Mouse (Mus musculus) hindbrain, embryonic 16.5 days (tissue): Measurements from ENCODE around the gene Olfr147. TPM values are rescaled to one million over a fixed set of nuclear protein-coding genes. Genes with fewer than 3 reads are reported as not detected.

ENCODE experiments used
- polyA plus RNA-seq: library from polyadenylated mRNA; unstranded; fragments of >200 nt; fragmentation: Nextera tagmentation; extraction: Ambion mirVana; gene quantifications from 2 replicates; pipeline ENCODE4 v1.2.1, GENCODE M21; 2015

Olfr147 gene
- polyA plus RNA-seq, 1 experiment from 2014 or later, result not detected

Other genes with a start within 250 kb of the Olfr147 start
- not detected in 2 replicates for gene Olfr891, start 220.9 kb upstream of the Olfr147 start, polyA plus RNA-seq
- gene Olfr893, start 193.3 kb upstream of the Olfr147 start, polyA plus RNA-seq, result not detected in 2 replicates
- not detected in 2 replicates for gene Olfr894, start 183.6 kb upstream of the Olfr147 start, polyA plus RNA-seq
- not detected in 2 replicates for gene Olfr143, start 148.9 kb upstream of the Olfr147 start, polyA plus RNA-seq
- gene Olfr895, start 133.8 kb upstream of the Olfr147 start, polyA plus RNA-seq, result not detected in 2 replicates
- not detected in 2 replicates for gene Olfr896-ps1, start 110.6 kb upstream of the Olfr147 start, polyA plus RNA-seq
- gene Olfr25, start 72.6 kb upstream of the Olfr147 start, polyA plus RNA-seq, result not detected in 2 replicates
- gene Olfr898, start 53.3 kb upstream of the Olfr147 start, polyA plus RNA-seq, result not detected in 2 replicates
- gene Olfr250, start 34.8 kb upstream of the Olfr147 start, polyA plus RNA-seq, result not detected in 2 replicates
- not detected in 2 replicates for gene Olfr251, start 24.6 kb upstream of the Olfr147 start, polyA plus RNA-seq
- gene Olfr901, start 27.8 kb downstream of the Olfr147 start, polyA plus RNA-seq, result not detected in 2 replicates
- not detected in 2 replicates for gene Olfr902, start 46.0 kb downstream of the Olfr147 start, polyA plus RNA-seq
- gene Olfr904, start 61.4 kb downstream of the Olfr147 start, polyA plus RNA-seq, result not detected in 2 replicates
- gene Olfr905, start 69.4 kb downstream of the Olfr147 start, polyA plus RNA-seq, result not detected in 2 replicates
- gene Olfr906, start 85.4 kb downstream of the Olfr147 start, polyA plus RNA-seq, result not detected in 2 replicates
- gene Olfr907, start 94.1 kb downstream of the Olfr147 start, polyA plus RNA-seq, result not detected in 2 replicates
- not detected in 2 replicates for gene Olfr911-ps1, start 119.9 kb downstream of the Olfr147 start, polyA plus RNA-seq
- gene Olfr910, start 136.2 kb downstream of the Olfr147 start, polyA plus RNA-seq, result not detected in 2 replicates
- not detected in 2 replicates for gene Olfr912, start 178.5 kb downstream of the Olfr147 start, polyA plus RNA-seq
- gene Olfr913, start 191.1 kb downstream of the Olfr147 start, polyA plus RNA-seq, result not detected in 2 replicates
- not detected in 2 replicates for gene Olfr914, start 203.4 kb downstream of the Olfr147 start, polyA plus RNA-seq